Mouse (Mus musculus) spleen, adult 18-20 months (tissue): ENCODE measurements at regions not wholly inside any gene's neighbourhood (a gene's known extent, or its start where the extent isn't known, plus 50 kb on each side); places are given as distances from the start of the nearest gene placed in this dataset.

Source experiments
- DNase-seq, 2 experiments: peaks; one replicate each; pipeline ENCODE4 v3.0.0; 2022; ENCODE audit warnings: mixed read lengths in 2 of 2

DNA sequence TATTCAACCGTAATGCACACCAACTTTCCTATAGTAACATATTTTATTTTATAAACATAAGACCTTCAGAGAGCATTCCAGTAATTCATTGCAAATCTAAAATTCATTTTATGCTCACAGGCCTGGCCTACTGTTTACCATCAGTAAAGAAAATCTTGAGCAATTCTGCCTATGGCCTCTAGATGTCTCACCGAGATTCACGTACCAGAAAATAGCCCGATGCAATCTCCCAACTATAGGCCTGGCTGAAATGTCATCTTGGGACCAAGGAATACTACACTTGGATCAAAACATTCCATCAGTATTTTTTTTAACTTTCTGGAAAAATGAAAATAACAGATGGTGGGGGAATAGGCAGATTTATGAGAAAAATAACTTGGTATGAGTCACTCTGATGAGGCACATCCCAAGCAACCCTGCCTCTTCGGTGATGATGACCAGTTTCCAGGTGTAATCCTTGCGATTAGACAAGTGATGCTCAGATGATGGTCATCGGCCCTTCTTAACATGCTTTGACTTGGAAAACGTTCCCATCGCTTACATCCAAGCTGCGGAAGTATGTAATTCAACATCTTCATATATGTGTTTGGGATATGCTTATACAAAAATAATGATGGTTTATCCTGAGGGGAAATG, 439.9 kb downstream of the Nyap2 start:
- no peak for DNase-seq

DNA sequence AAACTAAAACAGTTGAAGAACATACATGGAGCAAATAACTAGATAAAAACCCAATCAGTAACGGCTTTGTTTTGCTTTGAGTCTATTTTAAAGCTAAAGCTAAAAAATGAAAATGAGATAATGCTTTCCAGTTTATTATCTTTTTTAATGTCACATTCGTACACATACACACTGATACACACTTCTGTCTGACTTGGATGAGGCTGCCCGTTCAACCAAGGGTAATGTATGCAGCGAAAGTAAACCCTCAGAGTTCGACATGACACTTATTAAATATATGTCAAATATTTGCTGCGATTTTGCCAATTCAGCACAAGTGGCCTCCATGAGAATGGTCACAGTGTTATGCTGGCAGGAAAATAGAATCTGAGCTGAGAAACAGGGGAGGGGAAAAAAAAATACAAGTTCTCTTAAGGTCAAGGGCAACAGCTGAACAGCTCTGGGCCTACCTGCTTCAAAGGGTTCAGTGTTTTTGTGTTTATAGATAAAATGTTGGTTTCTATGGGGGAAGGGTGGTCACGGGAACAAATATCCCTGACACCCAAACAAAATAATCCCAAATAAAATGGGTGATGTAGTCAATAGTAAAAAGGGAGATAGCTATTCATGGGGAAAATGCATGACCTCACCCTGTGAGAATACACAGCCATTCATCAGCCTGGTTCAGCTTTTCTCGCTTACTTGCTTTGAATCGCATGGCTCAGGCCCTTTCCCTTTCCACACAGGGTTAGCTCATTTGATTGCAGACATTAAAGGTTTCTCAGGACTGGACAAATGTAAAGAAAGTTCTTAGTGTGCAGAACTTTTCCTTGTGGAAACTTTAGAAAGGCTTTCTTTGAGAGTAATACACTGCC, 443.9 kb downstream of the Nyap2 start:
- no peak for DNase-seq

DNA sequence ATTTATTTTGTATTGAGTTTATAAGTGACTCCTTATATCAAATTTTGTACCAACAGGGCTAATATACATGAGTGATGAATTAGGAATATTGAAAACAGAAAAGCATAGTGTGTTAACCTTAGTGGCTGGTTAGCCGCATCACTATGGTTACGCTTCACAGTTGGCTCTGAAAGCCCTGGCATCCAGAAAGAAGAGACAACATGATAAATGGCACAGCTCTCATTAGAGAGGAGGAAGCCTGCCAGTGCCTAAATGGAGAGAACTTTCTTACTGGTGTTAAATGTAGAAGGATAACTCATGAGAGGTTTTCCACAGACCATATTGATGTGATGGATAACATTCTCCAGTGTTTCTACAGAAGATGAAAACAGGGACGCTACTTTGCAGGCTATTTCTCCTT, 446.2 kb downstream of the Nyap2 start:
- no peak for DNase-seq

DNA sequence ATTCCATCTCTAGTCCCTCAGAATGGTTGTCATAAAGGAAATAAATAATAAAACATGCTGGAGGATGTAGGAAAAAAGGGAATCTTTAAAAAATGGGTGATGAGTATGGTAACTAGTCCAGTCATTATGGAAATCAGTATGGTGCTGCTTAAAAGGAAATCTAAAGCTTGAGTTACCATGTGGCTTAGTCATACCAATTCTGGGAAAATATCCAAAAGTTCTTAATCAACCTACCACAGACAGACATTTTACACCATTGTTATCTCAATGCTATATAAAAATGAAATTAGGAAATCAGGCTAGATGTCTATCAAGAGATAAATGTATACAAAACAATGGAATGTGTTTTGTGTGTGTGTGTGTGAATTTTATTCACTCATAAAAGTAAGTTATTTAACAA, 449.1 kb downstream of the Nyap2 start:
- DNase-seq, result no peak

DNA sequence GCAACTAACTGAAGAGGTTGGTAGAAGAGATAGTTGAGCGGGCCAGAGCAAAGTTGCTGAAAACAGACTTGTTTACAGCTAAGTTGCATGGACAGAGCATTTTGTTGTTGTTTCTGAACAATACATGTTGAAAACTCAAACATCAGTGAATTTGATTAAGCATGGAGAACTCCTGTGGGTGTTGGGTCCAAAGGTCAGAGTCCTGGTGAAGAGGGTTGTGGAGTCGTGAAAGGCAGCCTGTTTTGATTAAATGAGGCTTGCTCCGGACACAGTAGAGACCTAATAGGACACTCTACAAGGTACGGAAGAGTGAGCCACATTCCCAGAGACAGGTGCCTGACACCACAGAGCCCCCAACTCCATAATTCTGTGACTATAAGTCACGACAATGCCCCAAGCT, 461.1 kb downstream of the Nyap2 start:
- DNase-seq, result no peak

DNA sequence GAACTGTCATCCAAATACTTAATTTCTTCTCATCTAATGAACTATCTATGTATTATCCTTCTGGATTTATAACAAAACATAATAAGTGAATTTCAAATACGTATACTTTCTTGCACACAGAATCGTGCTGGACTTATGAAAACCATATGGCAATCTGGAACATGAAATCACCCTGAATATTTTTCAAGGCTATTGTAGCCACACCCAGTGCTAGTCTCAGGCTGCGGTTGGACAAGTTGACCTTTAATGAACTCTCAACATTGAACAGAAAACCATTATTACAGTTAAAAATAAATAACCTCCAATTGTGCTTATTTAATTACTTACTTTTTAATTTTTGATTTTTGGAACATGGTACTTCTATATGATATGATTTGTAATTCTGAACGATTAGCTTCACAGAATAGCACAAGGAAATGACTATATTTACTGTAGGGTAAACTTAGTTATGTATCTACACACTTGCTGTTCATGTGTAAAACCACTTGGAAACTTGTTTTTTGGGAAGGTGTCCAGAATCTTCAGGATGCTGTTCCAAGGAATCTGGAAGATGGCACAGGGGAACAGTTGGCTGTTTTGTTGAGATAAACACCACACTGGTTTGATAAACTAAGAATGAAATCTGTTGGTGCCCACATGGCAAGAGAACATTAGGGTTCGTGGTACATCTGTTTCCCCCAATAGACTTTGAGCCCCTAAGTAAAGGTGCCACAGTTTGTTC, 463.0 kb downstream of the Nyap2 start:
- no peak for DNase-seq

DNA sequence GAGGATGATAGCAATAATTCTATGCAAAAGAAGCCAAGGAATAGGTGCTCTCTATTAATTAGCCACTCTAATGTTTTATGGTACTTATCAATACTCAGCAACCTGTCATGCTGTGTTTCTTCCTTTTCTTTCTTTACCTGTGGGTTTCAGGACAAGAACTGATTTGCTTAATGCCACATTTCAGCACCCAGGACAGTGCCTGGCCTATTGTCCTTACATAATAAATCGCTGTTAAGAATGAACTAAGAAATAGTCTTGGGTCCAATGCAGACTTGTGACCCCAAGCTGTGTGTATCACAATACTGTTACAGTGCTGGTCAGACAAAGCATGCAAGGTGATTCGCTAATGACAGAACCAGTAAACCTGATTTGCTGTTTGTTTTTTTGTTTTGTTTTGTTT, 472.2 kb downstream of the Nyap2 start:
- DNase-seq, result no peak

DNA sequence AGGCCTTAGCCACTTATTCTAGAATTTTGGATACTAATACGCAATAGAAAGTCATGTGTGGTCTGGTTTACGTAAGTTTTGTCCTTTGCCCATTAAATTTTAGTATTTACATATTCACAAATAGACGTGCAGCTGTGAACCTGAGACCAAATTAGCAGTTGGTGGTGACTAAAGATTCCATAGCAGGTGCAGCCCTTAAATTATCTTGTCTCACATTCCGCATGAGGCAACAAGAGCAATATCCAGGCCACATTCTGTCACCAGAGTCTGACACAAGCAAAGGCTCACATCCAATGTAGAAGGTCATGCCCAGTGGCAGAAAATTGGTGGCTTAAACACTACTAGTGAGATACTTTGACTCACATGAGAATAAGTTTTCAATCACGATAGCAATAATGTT, 473.0 kb downstream of the Nyap2 start:
- DNase-seq, result no peak

DNA sequence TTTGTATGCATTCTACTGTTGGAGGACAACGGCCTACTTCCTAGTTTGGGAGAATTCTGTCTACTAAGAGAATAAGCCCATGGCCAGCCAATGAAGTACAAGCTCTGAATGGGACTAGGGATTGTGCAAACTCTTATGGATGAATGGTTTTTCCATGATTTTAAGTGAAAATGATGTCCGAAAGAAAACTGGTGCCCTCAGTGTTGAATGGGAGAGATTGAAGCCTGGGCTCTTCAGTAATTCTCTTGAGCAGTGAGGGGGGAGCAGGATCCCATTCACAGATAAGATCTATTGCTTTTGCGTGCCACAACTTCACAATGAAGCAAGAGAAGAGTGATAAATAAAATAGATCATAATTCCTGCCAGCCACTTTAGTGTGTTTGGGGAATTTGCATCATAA, 476.0 kb downstream of the Nyap2 start:
- no peak for DNase-seq

DNA sequence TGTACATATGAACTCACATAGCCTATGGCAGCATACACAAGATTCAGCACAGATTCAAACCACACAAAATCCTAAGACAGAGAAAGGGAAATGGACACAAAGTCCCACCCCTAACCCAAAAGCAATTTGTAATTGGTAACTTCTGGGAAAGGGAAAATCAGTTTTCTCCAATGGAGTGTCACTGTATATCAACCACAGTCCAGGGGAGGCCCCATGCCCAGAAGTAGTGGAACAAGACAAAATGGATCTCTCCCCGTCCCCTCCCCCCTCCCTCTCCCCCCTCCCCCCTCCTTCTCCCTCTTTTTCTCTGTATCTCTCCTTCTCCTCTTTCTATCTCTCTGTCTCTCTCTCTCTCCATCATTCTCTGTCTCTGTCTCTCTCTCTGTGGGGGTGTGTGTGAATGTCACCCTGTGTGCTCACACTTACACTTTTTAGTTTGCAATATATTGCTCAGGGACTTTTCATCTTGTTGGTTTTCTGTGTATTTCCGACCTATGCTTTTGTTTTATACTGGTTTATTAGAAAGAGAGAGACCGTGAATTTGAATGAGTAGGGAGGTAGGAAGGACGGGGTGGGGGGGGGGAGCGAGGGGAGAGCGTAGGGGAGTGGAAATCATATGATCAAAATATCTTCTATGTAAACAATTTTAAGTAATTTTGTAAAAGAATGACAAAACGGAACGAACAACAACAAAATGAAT, 500.4 kb downstream of the Nyap2 start:
- no peak for DNase-seq

DNA sequence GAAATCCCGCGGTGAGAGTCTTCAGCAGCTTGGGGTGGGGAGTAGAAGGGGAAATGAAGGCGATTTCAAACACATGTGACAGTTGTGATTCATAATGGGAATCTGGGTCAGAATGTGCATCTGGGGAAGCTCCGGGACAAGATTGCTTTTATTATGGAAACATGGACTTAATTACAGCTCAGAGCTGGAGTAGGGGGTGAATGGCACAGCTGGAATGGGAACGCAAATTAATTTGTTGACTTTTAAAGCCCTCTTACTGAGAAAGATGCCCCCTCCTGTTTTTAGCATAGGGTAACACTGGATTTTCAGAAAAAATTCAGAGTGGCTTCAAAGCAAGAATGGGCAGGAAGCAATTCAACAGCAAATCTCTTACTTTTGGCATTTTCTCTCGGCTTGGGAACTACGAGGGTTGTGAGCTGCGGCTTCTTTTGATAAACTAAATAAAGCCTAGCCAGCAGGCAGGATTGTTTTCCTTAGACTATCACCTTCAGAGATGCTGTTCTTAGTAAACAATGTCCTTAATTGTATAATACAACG, 501.0 kb downstream of the Nyap2 start:
- no peak for DNase-seq

DNA sequence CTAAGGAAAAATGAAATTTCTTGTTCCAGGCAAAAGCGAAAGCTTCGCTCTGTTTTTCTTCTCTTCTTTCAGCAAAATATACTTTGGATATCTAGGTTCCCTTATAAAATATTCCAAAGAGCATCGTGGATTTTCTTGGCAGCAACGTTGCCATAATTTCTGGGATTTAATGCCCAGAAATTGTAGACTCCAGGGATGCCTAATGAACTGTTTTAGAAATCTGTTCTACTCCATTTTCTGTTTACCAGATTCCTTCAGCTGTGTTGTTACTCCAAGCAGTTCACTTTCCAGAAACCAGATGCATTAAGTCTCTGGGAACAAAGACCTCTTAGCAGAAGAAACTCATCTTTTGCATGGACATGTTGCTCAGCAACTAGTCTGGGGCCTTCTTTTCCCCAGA, 504.5 kb downstream of the Nyap2 start:
- DNase-seq, result no peak

DNA sequence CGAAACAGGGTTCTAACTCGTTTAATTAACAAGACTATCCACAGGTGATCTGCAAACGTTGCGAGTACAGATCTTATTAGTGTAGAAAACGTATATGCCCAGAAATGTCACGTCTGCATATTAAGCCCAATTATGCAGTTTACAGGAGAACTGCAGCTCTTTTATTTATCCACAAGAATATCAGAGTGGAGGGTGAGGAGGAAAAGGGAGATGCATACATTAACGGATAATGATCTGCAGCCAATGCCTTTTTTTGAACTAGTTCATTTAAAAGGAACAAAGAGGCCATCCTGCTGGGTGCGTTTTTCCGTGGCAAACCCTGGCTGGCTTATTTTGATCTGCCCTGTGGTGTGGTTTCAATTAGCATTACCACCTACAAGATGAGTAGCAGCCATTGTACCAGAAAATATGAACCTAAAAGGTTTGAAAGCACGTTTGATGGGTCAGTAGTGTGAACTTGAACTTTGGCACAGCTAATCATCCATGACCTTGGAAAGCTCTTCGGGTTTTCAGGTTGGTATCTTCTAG, 511.1 kb downstream of the Nyap2 start:
- DNase-seq, result no peak

DNA sequence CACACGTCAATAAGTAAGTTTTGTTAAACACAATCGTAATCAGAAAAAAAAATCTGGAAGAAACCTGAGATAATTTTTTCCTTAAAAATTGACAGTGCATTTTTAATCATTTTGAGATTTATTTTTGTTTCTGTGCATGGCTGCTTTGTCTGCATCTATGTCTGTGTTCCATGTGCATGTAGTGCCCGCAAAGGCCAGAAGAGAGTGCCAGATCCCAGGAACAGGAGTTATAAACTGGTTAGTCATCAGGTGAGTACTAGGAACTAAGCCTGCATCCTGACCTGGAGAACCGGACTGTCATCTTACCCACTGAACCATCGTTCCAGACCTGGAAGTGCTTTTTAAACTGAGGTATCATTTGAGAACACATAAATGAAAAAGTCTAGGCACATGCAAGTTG, 514.9 kb downstream of the Nyap2 start:
- no peak for DNase-seq

DNA sequence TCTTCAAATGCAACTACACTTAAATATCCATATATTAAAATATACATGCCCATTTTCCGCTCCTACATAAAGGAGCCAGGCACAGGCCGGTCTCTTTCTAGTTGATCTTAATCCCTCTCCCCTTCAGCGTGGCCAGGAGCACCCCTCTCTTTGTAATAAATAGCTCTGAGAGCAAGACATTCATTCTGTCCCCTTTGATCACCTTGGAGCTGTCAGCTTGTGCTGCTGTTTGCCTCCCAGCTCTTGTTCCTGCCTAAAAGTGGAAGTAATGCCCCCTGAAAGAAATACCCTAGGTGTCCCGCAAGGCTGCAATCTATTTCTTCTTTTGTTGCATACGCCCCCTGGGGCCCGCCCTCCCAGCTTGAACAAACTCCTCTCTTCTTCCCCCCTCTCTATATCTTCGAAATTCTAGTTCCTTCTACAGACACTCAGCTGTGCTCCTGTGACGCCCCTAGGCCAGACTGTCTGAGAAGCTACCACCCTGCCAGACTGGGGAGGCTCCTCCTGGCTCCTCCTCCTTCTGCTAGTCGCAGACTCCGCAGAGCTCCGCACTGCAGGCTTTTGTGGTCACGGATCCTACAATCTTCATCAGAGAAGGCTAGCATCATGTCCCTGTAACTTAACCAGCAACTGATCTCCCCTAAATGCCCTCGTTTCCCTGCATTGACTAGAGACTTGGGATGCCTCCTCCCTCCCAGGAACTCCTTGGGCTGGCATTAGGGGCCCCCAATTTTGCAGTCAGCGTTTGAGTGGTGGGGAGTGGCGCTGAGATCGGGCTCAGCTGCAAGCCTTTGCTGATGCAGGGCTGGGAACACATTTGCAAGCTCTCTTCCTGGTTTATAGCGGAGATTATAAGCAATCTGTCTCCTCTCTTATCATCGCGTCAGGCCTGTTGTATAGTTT, 516.8 kb downstream of the Nyap2 start:
- DNase-seq, result no peak

DNA sequence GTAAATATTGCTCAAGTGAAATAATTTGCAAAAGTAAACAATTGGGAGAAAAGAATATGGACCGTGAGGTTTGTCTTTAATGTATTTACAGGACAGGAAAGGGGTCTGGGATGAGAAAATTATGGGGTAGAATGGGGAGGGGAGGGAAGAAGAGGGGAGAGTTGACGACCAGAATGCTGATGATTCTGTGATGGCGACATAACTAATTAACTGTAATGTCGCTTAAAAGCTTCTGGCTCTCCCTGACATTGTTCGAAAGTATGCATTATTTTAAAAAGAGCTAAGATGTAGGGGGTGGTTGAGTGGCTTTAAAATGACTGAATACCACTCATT, 517.4 kb downstream of the Nyap2 start:
- DNase-seq, result no peak

DNA sequence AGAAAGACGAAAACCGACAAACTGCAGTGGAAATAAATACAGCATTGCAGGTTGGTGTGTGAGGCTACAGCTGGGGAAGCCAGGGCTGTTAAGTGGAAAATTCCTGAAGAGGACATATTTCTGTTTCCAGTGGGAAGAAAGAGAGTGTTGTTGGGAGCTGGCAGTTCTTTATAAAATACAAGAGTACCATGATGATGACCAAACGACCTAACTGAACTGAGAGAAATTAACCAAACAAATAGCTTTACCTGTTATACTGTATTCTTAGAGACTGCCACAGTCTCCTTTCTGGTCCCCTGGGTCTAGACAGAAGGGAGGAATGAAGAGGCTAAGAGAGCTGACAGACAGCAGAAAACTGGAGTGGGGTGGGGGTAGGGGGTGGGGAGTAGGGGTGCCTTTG, 517.9 kb downstream of the Nyap2 start:
- DNase-seq, result no peak

DNA sequence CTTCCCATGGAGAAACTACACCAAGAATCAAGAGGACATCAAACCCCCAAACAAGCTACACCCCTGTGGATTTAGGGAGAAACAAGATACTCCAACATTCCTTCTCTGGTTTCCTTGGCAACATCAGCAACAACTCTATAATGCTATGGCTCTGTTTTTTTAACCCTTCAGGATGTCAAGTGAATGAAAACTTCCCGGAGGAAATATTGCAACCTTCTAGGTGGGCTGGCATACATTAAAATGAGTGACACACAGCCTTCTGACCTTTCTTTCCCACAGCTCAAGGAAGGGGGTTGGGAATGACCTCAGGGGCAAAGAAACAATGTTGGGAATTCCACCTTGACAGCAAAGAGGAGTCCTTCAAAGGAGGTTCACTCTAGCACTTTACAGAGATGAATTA, 532.0 kb downstream of the Nyap2 start:
- no peak for DNase-seq

DNA sequence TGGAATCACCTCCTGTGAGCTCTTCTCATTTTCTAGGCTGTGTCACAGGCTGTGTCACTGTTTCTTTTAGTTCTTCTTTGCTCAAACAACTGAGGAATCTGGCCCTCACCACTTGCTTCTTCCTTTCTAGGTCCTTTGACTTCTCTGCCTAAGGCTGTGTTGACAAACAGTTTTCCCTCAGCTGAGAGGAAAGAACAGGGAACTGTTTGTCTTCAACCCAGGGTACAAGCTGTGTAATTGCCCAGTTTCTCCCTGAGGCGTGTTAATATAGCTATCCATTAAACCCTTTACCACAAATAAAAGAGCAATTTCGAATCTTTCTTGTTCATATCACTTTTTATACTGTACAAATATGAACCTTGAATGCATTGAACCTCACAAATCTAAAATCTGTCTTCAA, 542.1 kb downstream of the Nyap2 start:
- DNase-seq, result no peak

DNA sequence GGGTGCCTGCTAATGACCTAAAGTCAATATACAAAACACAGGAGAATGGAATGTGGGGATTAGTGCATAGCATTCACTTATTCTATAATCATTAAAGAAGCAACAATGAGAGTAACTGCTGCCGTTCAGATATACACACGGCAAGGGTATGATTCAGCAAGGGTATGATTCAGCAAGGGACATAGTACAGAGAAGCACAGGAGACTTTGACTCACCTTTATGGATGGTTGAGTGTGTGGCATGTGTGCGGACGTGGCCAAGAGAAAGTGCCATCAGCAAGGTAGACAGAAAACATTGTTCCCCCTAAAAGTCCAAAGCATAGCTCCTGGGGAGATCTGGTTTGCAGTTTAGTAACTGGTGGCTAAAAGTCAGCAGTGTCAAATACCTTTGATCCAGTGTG, 547.4 kb downstream of the Nyap2 start:
- DNase-seq, result no peak

DNA sequence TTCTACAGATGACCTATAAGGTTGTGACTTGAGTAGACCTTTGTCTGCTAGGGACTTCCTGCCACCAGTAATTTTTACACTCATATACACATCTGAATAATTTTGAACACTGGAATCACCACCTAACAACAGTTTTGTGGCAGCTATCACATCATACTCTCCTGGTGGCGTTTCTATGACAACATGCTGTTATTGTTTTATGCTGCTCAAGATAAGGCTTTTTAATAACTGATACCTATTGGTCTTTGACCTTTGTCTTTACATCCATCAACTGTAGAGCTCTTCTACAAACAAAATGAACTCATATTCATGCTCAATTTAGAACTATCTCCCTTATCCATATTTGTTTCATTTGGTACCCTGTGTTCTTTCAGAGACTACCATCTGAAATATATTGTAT, 556.0 kb downstream of the Nyap2 start:
- DNase-seq, result no peak

DNA sequence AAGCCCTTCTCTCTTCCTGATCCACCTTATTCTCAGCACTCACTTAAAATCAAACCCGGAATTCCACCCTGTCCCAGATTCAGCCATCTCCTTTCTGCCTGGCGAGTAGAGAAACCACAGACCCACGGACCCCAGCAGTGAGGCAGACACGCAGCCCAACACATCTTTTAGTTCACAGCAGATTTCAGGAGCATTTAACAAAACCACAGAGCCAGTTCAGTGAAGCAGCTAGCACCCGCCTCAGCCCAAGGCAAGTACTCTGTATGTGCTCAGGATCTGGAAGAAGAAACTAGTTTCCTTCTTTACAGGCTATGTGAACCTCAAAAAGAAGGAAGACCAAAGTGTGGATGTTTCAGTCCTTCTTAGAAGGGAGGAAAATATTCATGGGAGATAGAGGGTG, 560.6 kb downstream of the Nyap2 start:
- DNase-seq, result no peak
